Mouse (Mus musculus) liver, embryonic 15.5 days (tissue): ENCODE results near the gene Mettl24. TPM values are rescaled to one million over a fixed set of nuclear protein-coding genes. Genes with fewer than 3 reads are reported as not detected.

Experiments used
- ATAC-seq: fragments of 200-750 bp; cut with Nextera tagmentation; 2 replicates; pipeline ENCODE4 v1.8.0; 2017; ENCODE audit warnings: moderate number of reproducible peaks, mild to moderate bottlenecking, moderate library complexity; ENCODE audit not compliant: insufficient read depth
- H3K27ac ChIP-seq: fragments of 300-500 bp; sonication (generic); replicated peaks from 2 replicates; pipeline ENCODE4 v1.5.1; 2015; ENCODE audit warnings: mild to moderate bottlenecking, inconsistent platforms
- H3K27me3 ChIP-seq: fragments of 300-500 bp; sonication (generic); 2 replicates; pipeline ENCODE4 v1.6.1; 2015; ENCODE audit warnings: mild to moderate bottlenecking, inconsistent platforms
- H3K36me3 ChIP-seq: fragments of 300-500 bp; sonication (generic); replicated peaks from 2 replicates; pipeline ENCODE4 v1.6.1; 2015; ENCODE audit warnings: moderate library complexity, mild to moderate bottlenecking, inconsistent platforms
- H3K4me1 ChIP-seq: fragments of 300-500 bp; sonication (generic); replicated peaks from 2 replicates; pipeline ENCODE4 v1.6.1; 2015; ENCODE audit warnings: inconsistent platforms
- H3K4me2 ChIP-seq: fragments of 300-500 bp; sonication (generic); 2 replicates; pipeline ENCODE4 v1.6.1; 2015; ENCODE audit warnings: moderate library complexity, mild to moderate bottlenecking, inconsistent platforms
- H3K4me3 ChIP-seq: fragments of 300-500 bp; sonication (generic); replicated peaks from 2 replicates; pipeline ENCODE4 v1.5.1; 2015; ENCODE audit warnings: mild to moderate bottlenecking, inconsistent platforms
- H3K9ac ChIP-seq: fragments of 300-500 bp; sonication (generic); 2 replicates; pipeline ENCODE4 v1.6.1; 2015; ENCODE audit warnings: moderate library complexity, mild to moderate bottlenecking, inconsistent platforms
- H3K9me3 ChIP-seq: fragments of 300-500 bp; sonication (generic); replicated peaks from 2 replicates; pipeline ENCODE4 v1.6.1; 2016; ENCODE audit warnings: inconsistent platforms
- WGBS: fragments of 180-500 bp; shearing (Covaris S2); methylation state at CpG from one replicate; pipeline ENCODE4 v1.1.7; 2015; ENCODE audit warnings: mixed read lengths; ENCODE audit not compliant: insufficient replicate concordance; 5-methylcytosine and 5-hydroxymethylcytosine counted together
- polyA plus RNA-seq: library from polyadenylated mRNA; unstranded; fragments of >200 nt; fragmentation: Nextera tagmentation; extraction: Ambion mirVana; gene quantifications from 2 replicates; pipeline ENCODE4 v1.2.1, GENCODE M21; 2015

Mettl24 gene
- polyA plus RNA-seq: 0.35 and 0.37 TPM in 2 replicates

- Histone ChIP-seq H3K9me3 (no peaks in the 10 kb centered on the region), H3K4me1 (no peaks in the 10 kb centered on the region), H3K36me3 (no peaks in the 10 kb centered on the region), H3K4me3 (peak within 1 kb of the TSS; percentile 50), H3K27ac (no peak within 1 kb of the TSS), H3K9ac (no peak within 1 kb of the TSS; the same call in 1 of the 2 replicates), H3K4me2 (peak within 1 kb of the TSS; percentile 69), H3K27me3 (peaks cover 55% of the 10 kb centered on the region)
- WGBS: under 1% methylated on average over 50 of the region's 50 CpGs
- no peak for ATAC-seq
Observed at GRCm38 (mm10) chr10:40683092-40683867, at the start of gene Mettl24. Mettl24 (plus strand) TSS chr10:40683282.

GRCm38 (mm10) chr10:40637331-40637730 is 45.8 kb upstream of the Mettl24 start:
- H3K27me3 ChIP-seq: no peaks in the 10 kb centered on the region
- H3K4me1 ChIP-seq: no peaks in the 10 kb centered on the region
- H3K4me3 ChIP-seq: no peak overlapping the region
- no peaks in the 10 kb centered on the region for H3K9me3 ChIP-seq
- no peak overlapping the region for H3K9ac ChIP-seq
- no peak for ATAC-seq
- H3K27ac ChIP-seq: no peak overlapping the region
- H3K4me2 ChIP-seq: no peak overlapping the region
- WGBS: 46% methylated on average over 10 of the region's 10 CpGs
- H3K36me3 ChIP-seq: no peaks in the 10 kb centered on the region

- no peaks in the 10 kb centered on the region for H3K4me1 ChIP-seq
- no peak for ATAC-seq
- WGBS: 57% methylated on average over 7 of the region's 7 CpGs
Observed at GRCm38 (mm10) chr10:40638276-40638675, 44.8 kb upstream of the Mettl24 start.

GRCm38 (mm10) chr10:40638823-40639819 is 44.0 kb upstream of the Mettl24 start:
- Histone ChIP-seq H3K4me3 (no peak overlapping the region), H3K36me3 (no peaks in the 10 kb centered on the region), H3K9ac (no peak overlapping the region), H3K27me3 (no peaks in the 10 kb centered on the region), H3K4me2 (no peak overlapping the region), H3K27ac (no peak overlapping the region), H3K9me3 (no peaks in the 10 kb centered on the region), H3K4me1 (no peaks in the 10 kb centered on the region)
- WGBS: 61% methylated on average over 26 of the region's 26 CpGs
- ATAC-seq: no peak

More at GRCm38 (mm10) chr10:40638276-40638675, 44.8 kb upstream of the Mettl24 start:
- no peak overlapping the region for H3K27ac ChIP-seq
- H3K36me3 ChIP-seq: no peaks in the 10 kb centered on the region
- no peak overlapping the region for H3K9ac ChIP-seq
- H3K4me3 ChIP-seq: no peak overlapping the region
- no peaks in the 10 kb centered on the region for H3K27me3 ChIP-seq
- no peak overlapping the region for H3K4me2 ChIP-seq
- no peaks in the 10 kb centered on the region for H3K9me3 ChIP-seq

GRCm38 (mm10) chr10:40640406-40640805 is 42.7 kb upstream of the Mettl24 start:
- Histone ChIP-seq H3K4me2 (no peak overlapping the region), H3K4me3 (no peak overlapping the region), H3K36me3 (no peaks in the 10 kb centered on the region), H3K9ac (no peak overlapping the region), H3K27me3 (no peaks in the 10 kb centered on the region), H3K27ac (no peak overlapping the region), H3K9me3 (no peaks in the 10 kb centered on the region), H3K4me1 (no peaks in the 10 kb centered on the region)
- WGBS: 80% methylated on average over 4 of the region's 4 CpGs
- ATAC-seq: no peak

- Histone ChIP-seq H3K9me3 (no peaks in the 10 kb centered on the region), H3K27ac (no peak overlapping the region), H3K36me3 (no peaks in the 10 kb centered on the region), H3K4me1 (no peaks in the 10 kb centered on the region), H3K4me2 (no peak overlapping the region), H3K9ac (no peak overlapping the region), H3K4me3 (no peak overlapping the region), H3K27me3 (no peaks in the 10 kb centered on the region)
- 69% methylated on average over 7 of the region's 7 CpGs for WGBS
- ATAC-seq: no peak
Observed at GRCm38 (mm10) chr10:40641901-40642300, 41.2 kb upstream of the Mettl24 start.

- Histone ChIP-seq H3K4me3 (no peak overlapping the region), H3K4me2 (no peak overlapping the region), H3K4me1 (no peaks in the 10 kb centered on the region), H3K27me3 (no peaks in the 10 kb centered on the region), H3K9me3 (no peaks in the 10 kb centered on the region), H3K27ac (no peak overlapping the region), H3K36me3 (no peaks in the 10 kb centered on the region), H3K9ac (no peak overlapping the region)
- ATAC-seq: no peak
- WGBS: 33% methylated on average over 5 of the region's 5 CpGs
Observed at GRCm38 (mm10) chr10:40643126-40643525, 40.0 kb upstream of the Mettl24 start.

GRCm38 (mm10) chr10:40644456-40644855 is 38.6 kb upstream of the Mettl24 start:
- Histone ChIP-seq H3K36me3 (no peaks in the 10 kb centered on the region), H3K9me3 (no peaks in the 10 kb centered on the region), H3K4me1 (no peaks in the 10 kb centered on the region), H3K27me3 (no peaks in the 10 kb centered on the region), H3K4me2 (no peak overlapping the region), H3K27ac (no peak overlapping the region), H3K9ac (no peak overlapping the region), H3K4me3 (no peak overlapping the region)
- 57% methylated on average over 9 of the region's 9 CpGs for WGBS
- ATAC-seq: no peak

GRCm38 (mm10) chr10:40645346-40645745 is 37.7 kb upstream of the Mettl24 start:
- 49% methylated on average over 1 of the region's 1 CpGs for WGBS
- H3K9ac ChIP-seq: no peak overlapping the region
- no peaks in the 10 kb centered on the region for H3K36me3 ChIP-seq
- H3K4me3 ChIP-seq: no peak overlapping the region
- no peak overlapping the region for H3K27ac ChIP-seq
- no peaks in the 10 kb centered on the region for H3K27me3 ChIP-seq
- no peaks in the 10 kb centered on the region for H3K4me1 ChIP-seq
- no peaks in the 10 kb centered on the region for H3K9me3 ChIP-seq
- H3K4me2 ChIP-seq: no peak overlapping the region
- no peak for ATAC-seq

- no peak overlapping the region for H3K4me3 ChIP-seq
- H3K9ac ChIP-seq: no peak overlapping the region
- no peaks in the 10 kb centered on the region for H3K27me3 ChIP-seq
- no peak overlapping the region for H3K4me2 ChIP-seq
- 67% methylated on average over 12 of the region's 12 CpGs for WGBS
- no peaks in the 10 kb centered on the region for H3K36me3 ChIP-seq
- H3K4me1 ChIP-seq: no peaks in the 10 kb centered on the region
- no peaks in the 10 kb centered on the region for H3K9me3 ChIP-seq
- ATAC-seq: no peak
- no peak overlapping the region for H3K27ac ChIP-seq
Observed at GRCm38 (mm10) chr10:40648776-40649175, 34.3 kb upstream of the Mettl24 start.

GRCm38 (mm10) chr10:40649634-40650033 is 33.4 kb upstream of the Mettl24 start:
- WGBS: 19% methylated on average over 4 of the region's 4 CpGs
- no peaks in the 10 kb centered on the region for H3K36me3 ChIP-seq
- H3K9ac ChIP-seq: no peak overlapping the region
- no peak overlapping the region for H3K27ac ChIP-seq
- H3K4me1 ChIP-seq: no peaks in the 10 kb centered on the region
- no peak overlapping the region for H3K4me3 ChIP-seq
- ATAC-seq: no peak
- H3K4me2 ChIP-seq: no peak overlapping the region
- H3K9me3 ChIP-seq: no peaks in the 10 kb centered on the region
- no peaks in the 10 kb centered on the region for H3K27me3 ChIP-seq
